Mouse (Mus musculus): ENCODE measurements around the gene Ncdn.

- TF ChIP-seq POLR2A (IDR thresholded peaks at IDR 0.05; ENCODE audit: low read depth, low read length), result no peak
- no peak for TF ChIP-seq CTCF (IDR thresholded peaks at IDR 0.05; ENCODE audit: borderline replicate concordance, insufficient read depth, low read length)
These were observed 8.4 kb downstream of the Ncdn start for GRCm38 (mm10) chr4:126744831-126745230.
